Mouse (Mus musculus): ENCODE measurements around the gene Card10. TPM values are rescaled to one million over a fixed set of nuclear protein-coding genes. Genes with fewer than 3 reads are reported as not detected.

Card10 gene
- polyA plus RNA-seq, 1 experiment, result 20.8 TPM

- H3K4me3 ChIP-seq (replicated peaks; ENCODE audit: control insufficient read depth, low read depth, low read length), result no peak overlapping the region
- H3K27ac ChIP-seq (ENCODE audit: control insufficient read depth, insufficient read depth, low read depth, low read length, poor library complexity), result no peak overlapping the region
- TF ChIP-seq CTCF (IDR thresholded peaks at IDR 0.05; ENCODE audit: control insufficient read depth, insufficient read depth, low read length), result no peak
- no peak for TF ChIP-seq POLR2A (IDR thresholded peaks at IDR 0.05; ENCODE audit: borderline replicate concordance, control insufficient read depth, low read depth, low read length)
- 61% methylated on average over 2 of the region's 2 CpGs for WGBS
- H3K4me1 ChIP-seq (ENCODE audit: control insufficient read depth, insufficient read depth, low read length), result no peaks in the 10 kb centered on the region
Measured at GRCm38 (mm10) chr15:78839744-78840143, 36.9 kb upstream of the Card10 start.

GRCm38 (mm10) chr15:78836086-78836621, 33.3 kb upstream of the Card10 start:
- H3K4me1 ChIP-seq (ENCODE audit: control insufficient read depth, insufficient read depth, low read length), result no peaks in the 10 kb centered on the region
- H3K4me3 ChIP-seq (replicated peaks; ENCODE audit: control insufficient read depth, low read depth, low read length), result no peak overlapping the region
- peak overlapping the region; percentile 20; the same call in 1 of the 2 replicates for H3K27ac ChIP-seq (ENCODE audit: control insufficient read depth, insufficient read depth, low read depth, low read length, poor library complexity)
- TF ChIP-seq POLR2A (IDR thresholded peaks at IDR 0.05; ENCODE audit: borderline replicate concordance, control insufficient read depth, low read depth, low read length), result no peak
- TF ChIP-seq CTCF (IDR thresholded peaks at IDR 0.05; ENCODE audit: control insufficient read depth, insufficient read depth, low read length), result no peak
- WGBS, result 83% methylated on average over 8 of the region's 8 CpGs

- Histone ChIP-seq H3K4me3 (replicated peaks; ENCODE audit: control insufficient read depth, low read depth, low read length) (no peak overlapping the region), H3K27ac (ENCODE audit: control insufficient read depth, insufficient read depth, low read depth, low read length, poor library complexity) (peak overlapping the region; percentile 14; the same call in 1 of the 2 replicates), H3K4me1 (ENCODE audit: control insufficient read depth, insufficient read depth, low read length) (no peaks in the 10 kb centered on the region)
- 29% methylated on average over 12 of the region's 12 CpGs for WGBS
- TF ChIP-seq CTCF (IDR thresholded peaks at IDR 0.05; ENCODE audit: control insufficient read depth, insufficient read depth, low read length) (no peak), POLR2A (IDR thresholded peaks at IDR 0.05; ENCODE audit: borderline replicate concordance, control insufficient read depth, low read depth, low read length) (no peak)
Measured at GRCm38 (mm10) chr15:78835200-78836085, 32.6 kb upstream of the Card10 start.

- Histone ChIP-seq H3K4me1 (ENCODE audit: control insufficient read depth, insufficient read depth, low read length) (no peaks in the 10 kb centered on the region), H3K27ac (ENCODE audit: control insufficient read depth, insufficient read depth, low read depth, low read length, poor library complexity) (no peak overlapping the region), H3K4me3 (replicated peaks; ENCODE audit: control insufficient read depth, low read depth, low read length) (no peak overlapping the region)
- 73% methylated on average over 10 of the region's 10 CpGs for WGBS
- TF ChIP-seq POLR2A (IDR thresholded peaks at IDR 0.05; ENCODE audit: borderline replicate concordance, control insufficient read depth, low read depth, low read length) (no peak), CTCF (IDR thresholded peaks at IDR 0.05; ENCODE audit: control insufficient read depth, insufficient read depth, low read length) (no peak)
Measured at GRCm38 (mm10) chr15:78834233-78835005, 31.6 kb upstream of the Card10 start.

GRCm38 (mm10) chr15:78833582-78833981, 30.7 kb upstream of the Card10 start:
- H3K4me1 ChIP-seq (ENCODE audit: control insufficient read depth, insufficient read depth, low read length), result no peaks in the 10 kb centered on the region
- 74% methylated on average over 3 of the region's 3 CpGs for WGBS
- TF ChIP-seq POLR2A (IDR thresholded peaks at IDR 0.05; ENCODE audit: borderline replicate concordance, control insufficient read depth, low read depth, low read length) (no peak), CTCF (IDR thresholded peaks at IDR 0.05; ENCODE audit: control insufficient read depth, insufficient read depth, low read length) (no peak)
- H3K4me3 ChIP-seq (replicated peaks; ENCODE audit: control insufficient read depth, low read depth, low read length), result no peak overlapping the region
- H3K27ac ChIP-seq (ENCODE audit: control insufficient read depth, insufficient read depth, low read depth, low read length, poor library complexity), result no peak overlapping the region

GRCm38 (mm10) chr15:78832701-78833123, 29.9 kb upstream of the Card10 start:
- TF ChIP-seq CTCF (IDR thresholded peaks at IDR 0.05; ENCODE audit: control insufficient read depth, insufficient read depth, low read length) (no peak), POLR2A (IDR thresholded peaks at IDR 0.05; ENCODE audit: borderline replicate concordance, control insufficient read depth, low read depth, low read length) (no peak)
- Histone ChIP-seq H3K27ac (ENCODE audit: control insufficient read depth, insufficient read depth, low read depth, low read length, poor library complexity) (no peak overlapping the region), H3K4me1 (ENCODE audit: control insufficient read depth, insufficient read depth, low read length) (no peaks in the 10 kb centered on the region), H3K4me3 (replicated peaks; ENCODE audit: control insufficient read depth, low read depth, low read length) (no peak overlapping the region)
- 85% methylated on average over 14 of the region's 14 CpGs for WGBS

- Histone ChIP-seq H3K27ac (ENCODE audit: control insufficient read depth, insufficient read depth, low read depth, low read length, poor library complexity) (no peak overlapping the region), H3K4me3 (replicated peaks; ENCODE audit: control insufficient read depth, low read depth, low read length) (no peak overlapping the region), H3K4me1 (ENCODE audit: control insufficient read depth, insufficient read depth, low read length) (no peaks in the 10 kb centered on the region)
- 83% methylated on average over 19 of the region's 19 CpGs for WGBS
- no peak for TF ChIP-seq CTCF (IDR thresholded peaks at IDR 0.05; ENCODE audit: control insufficient read depth, insufficient read depth, low read length)
- TF ChIP-seq POLR2A (IDR thresholded peaks at IDR 0.05; ENCODE audit: borderline replicate concordance, control insufficient read depth, low read depth, low read length), result no peak
Measured at GRCm38 (mm10) chr15:78831720-78832657, 29.1 kb upstream of the Card10 start.

Data from bone marrow, adult 2 months (tissue).